Mouse (Mus musculus): Measurements from ENCODE around the gene Arhgef17.

Gene Arhgef17

DNA sequence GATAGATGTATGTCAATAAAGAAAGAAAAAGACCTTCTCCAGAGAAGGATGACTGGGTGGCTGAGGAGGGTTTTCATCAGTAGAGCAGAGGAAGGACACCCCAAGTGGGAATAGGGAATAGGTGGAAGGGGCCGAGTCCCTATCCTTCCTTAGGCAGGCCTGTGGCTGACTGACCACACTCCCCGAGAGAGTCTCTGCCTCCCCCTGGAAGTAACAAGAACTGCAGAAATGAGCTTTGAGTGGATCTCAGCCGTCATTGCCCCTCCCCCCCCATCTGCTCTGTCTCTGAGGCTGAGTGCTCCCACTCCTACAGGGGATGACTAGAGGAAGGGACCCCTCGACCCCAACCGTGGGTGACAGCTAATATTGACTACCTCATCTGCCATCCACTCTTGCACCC lies 9.3 kb upstream of the Arhgef17 start:
- DNase-seq (ENCODE audit: low spot score): no peak

DNA sequence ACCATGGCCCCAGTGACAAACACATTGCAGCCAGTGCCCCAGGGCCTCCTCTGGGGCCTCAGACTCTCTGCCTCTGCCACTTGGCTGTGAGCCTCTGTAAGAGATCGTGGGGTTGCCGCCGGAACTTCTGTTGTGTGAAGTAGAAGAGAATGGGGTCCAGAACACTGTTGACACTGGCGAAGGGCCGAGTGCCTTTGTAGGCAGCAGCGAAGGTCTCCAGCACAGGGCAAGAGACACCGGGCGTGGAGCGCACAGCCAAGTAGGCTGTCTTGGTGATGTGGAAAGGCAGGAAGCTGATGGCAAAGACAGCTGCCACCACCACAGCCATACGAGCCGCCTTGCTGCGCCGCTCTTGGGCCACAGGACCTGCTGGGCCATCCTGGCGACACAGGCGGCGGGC lies 6.2 kb upstream of the Arhgef17 start:
- no peak for DNase-seq (ENCODE audit: low spot score)

GRCm38 (mm10) chr7:100937481-100937880 lies 5.6 kb upstream of the Arhgef17 start:
- DNase-seq (ENCODE audit: low spot score): no peak

GRCm38 (mm10) chr7:100933520-100933919 lies 1.6 kb upstream of the Arhgef17 start:
- DNase-seq (ENCODE audit: low spot score): no peak

- DNase-seq (ENCODE audit: low spot score): peak; percentile 77
Observed at GRCm38 (mm10) chr7:100932481-100933007, 637 bp upstream of the Arhgef17 start.

DNA sequence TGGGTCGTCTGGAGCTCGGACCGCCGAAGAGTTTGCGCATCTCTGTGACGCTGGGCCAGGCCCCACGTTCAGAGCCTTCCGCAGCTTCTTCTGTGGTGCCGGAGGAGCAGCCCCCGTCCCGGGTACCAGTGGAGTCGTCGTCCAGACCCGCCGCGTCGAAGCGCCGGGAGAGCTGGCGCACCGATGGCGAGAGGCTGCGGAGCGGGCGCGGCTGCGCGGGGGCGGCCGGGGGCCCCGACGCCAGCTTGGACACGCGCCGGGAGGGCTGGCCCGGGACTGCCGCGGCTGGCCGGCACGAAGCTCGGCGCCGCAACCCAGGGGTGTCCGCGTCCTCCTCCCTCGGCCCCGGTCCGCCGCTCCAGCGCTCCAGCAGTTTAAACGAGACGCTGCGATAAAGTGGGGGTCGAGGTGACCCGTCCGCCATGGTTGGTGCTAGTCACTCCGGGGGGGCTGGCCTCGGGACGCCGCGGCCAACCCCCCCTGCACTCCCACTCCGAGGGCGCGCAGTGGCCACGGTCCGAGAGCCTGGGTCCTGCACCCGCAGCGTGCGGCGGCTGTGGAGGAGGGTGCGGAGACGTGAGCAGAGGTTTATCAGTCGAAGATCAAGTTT lies 486 bp downstream of the Arhgef17 start:
- DNase-seq (ENCODE audit: low spot score): no peak

- DNase-seq (ENCODE audit: low spot score): no peak
Observed at GRCm38 (mm10) chr7:100930619-100931315, 1.1 kb downstream of the Arhgef17 start.

DNA sequence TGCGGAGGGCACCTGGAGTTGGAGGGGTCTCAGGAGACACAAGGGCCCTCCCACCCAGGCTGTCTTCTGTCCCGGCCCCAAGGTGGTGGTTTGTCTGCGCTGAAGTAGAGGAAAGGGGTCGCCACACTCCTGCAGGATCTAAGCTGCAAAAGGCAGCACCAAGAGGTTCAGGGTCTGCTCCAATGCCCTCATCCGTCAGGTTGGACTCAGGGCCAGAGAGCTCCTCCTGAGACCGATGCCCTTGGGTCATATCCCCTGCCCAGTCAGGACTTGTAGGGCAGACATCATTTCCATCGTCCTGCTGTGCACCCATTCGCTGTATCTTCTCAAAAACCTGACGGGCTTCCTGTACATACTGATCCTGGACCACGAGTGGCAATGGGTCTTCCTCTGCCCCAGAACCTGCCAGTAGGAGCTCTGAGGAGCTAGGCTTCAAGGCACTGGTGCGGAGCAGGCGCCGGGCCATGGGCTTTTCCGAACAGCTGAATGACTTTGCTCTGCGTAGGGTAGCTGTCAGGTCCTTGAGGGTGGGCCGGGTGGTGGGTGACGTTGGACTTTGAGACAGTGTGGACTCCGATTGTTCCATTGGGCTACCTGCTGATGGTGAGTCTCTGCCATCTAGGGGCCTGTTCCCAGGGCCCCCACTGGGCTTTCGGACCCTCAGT lies 2.1 kb downstream of the Arhgef17 start:
- DNase-seq (ENCODE audit: low spot score): no peak

DNA sequence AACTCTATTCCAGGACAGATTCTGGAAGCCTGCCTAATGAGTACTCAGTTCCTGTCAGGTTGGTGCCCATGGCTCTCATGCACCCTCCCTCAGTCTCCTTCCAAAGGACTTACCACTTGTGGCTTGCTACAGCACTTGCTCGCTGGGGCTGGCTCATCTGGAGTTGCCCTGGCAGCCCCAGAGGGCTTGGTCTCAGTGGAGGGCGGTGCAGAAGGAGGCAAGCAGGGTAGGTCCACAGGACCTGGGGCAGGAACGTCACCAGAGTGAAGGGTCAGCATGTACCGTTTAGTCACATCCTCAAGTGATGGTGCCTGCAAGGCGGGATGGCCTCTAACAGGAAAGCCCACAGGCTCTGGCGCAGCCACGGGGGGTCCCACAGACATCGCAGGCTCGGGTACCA lies 3.5 kb downstream of the Arhgef17 start:
- DNase-seq (ENCODE audit: low spot score): no peak

DNA sequence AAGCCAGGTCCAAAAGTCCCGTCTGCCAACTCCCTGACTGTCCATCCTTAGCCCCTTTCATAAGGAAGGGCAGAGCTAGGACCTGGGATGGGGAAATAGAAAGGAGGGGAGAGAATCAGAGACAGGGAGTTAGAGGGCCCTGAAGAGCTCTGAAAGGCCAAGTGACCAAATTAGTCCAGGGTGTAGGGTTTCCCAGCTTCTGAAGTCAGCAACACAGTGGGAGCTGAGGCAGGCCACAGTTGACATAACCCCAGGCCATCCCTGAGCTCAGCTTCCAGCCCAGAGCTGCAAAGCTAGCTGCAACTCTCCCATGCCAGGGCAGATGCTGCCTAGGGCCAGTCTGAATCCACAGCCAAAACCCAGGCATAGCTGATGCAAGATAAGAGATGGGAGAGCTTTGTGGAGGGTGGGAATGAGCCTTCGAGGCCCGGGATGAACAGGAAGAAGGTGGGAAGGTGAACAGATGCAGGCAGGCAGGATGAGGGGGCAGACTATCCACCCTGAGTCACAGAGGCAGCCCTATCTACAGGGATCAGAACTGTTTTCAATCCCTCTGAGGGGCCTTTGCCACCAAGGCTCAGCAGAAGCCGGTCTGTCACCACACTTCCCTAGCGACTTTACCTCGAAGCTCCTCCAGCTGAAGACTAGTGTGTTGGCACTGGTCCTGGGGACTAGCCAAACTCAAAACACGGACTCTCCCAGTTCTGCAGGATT lies 4.5 kb downstream of the Arhgef17 start:
- DNase-seq (ENCODE audit: low spot score): no peak

DNA sequence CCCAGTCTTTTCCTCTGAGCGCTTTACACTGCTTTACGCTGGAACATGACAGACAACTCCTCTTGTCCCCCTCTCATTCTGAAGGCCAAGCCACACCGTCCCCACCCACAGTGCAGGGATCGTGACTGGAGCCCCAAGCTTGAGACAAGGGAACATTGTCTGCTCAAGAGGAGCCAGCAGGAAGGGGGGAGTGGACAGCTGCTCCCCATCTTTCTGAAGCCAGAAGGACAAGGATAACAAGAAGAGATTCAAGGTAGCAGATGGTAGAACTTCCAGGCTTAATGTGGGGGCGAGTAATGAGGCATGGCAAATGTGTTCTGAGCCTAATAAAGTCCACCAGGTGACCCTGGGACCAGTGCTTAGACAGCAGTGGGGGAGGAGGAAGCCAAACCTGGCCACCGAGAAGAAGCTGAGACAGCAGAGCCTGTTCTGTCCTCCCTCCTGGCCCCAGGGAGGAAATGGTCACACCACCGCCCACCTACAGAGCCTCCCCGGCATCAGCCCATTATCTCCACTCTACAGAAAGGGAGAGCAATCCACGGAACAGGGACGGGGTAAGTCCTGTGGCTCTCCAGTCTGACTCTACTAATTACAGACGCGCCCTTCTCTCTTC lies 5.5 kb downstream of the Arhgef17 start:
- no peak for DNase-seq (ENCODE audit: low spot score)

DNA sequence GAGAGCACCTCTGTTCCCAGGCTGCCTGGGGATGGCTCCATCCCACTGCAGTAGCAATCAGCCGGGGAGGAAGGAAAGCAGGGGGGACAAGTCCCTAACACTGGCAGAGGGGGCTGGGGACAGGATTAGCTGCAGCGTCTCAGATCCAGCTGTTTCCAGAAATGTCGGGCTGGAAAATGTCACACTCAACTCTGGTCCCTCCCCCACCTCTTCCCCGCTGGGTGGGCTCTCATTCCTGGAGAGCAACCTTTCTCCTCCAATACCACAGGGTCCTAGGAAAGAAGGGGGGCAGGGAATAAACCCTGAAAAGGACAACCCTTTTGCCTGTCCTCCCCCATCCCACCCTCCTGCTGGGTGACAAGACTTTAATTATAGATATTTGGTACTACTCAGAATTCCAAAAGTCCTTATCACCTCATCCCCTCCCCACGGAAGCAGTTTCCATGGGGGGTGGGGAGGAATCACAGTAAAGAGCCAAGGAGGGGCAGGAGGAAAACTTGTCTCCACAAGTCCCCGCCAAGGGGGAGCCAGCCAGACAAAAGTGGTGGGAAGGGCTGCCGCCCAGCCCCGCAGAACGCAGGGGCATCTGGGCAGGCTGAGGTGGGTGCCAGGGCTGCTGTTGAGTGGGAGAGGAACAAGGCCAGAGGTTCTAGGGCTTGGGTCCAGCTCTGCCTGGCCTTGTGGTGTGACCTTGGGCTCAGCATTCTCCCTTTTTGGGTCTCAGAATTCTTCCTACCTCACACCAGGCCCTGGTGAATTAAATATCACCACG lies 7.0 kb downstream of the Arhgef17 start:
- DNase-seq (ENCODE audit: low spot score): no peak

DNA sequence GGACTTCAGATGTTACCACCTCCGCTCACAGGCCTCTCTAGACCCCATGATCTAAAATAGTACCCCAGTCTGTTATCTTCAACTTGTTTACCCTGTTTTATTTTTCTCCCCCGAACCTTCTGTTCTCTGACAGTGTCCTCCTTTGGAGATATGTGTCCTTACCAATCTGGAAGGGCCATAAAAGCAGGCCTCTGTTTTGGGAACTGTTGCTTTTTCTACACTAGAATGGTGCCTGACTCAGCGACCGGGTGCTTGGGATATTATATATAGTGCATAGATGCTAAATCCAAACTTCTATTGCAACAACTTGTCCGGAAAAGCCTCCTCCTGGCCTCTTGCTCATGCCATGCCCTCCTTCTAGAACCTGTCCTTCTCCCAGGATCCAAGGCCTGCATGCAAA lies 7.7 kb downstream of the Arhgef17 start:
- no peak for DNase-seq (ENCODE audit: low spot score)

DNA sequence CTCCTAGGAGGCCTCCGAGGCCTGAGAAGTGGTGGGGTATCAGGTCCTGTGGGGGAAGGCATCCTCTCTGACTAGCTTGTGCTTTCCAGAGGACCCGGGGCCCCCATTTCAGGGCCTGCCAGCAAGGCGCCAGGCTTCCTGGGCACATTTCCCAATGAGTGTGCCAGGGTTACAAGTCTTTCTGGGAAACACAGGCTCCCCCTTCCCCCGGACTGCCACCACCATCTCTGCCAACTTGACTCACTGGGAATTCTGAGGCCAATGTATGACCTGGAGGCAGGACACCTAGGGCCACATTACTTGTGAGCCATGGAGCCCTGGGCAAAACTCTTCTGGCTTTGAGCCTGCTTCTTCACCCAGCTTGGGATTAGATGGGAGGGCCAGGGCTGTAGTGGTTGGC lies 9.0 kb downstream of the Arhgef17 start:
- no peak for DNase-seq (ENCODE audit: low spot score)

GRCm38 (mm10) chr7:100921289-100921688 lies 10.6 kb downstream of the Arhgef17 start:
- DNase-seq (ENCODE audit: low spot score): no peak

DNA sequence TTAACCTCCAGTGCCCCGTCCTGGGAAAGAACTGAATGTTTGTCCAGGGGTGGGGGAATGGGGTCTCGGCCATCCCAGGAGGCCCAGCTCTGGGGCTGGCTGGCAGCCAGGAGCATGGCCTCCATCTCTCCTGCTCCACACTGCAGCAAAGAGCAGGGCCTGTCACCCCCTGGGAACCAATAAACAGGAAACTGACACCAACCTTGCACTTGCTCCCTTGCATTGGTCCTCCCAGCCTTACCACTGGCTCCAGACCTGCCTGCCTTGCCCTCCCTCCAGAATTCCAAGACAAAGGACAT lies 12.1 kb downstream of the Arhgef17 start:
- no peak for DNase-seq (ENCODE audit: low spot score)

DNA sequence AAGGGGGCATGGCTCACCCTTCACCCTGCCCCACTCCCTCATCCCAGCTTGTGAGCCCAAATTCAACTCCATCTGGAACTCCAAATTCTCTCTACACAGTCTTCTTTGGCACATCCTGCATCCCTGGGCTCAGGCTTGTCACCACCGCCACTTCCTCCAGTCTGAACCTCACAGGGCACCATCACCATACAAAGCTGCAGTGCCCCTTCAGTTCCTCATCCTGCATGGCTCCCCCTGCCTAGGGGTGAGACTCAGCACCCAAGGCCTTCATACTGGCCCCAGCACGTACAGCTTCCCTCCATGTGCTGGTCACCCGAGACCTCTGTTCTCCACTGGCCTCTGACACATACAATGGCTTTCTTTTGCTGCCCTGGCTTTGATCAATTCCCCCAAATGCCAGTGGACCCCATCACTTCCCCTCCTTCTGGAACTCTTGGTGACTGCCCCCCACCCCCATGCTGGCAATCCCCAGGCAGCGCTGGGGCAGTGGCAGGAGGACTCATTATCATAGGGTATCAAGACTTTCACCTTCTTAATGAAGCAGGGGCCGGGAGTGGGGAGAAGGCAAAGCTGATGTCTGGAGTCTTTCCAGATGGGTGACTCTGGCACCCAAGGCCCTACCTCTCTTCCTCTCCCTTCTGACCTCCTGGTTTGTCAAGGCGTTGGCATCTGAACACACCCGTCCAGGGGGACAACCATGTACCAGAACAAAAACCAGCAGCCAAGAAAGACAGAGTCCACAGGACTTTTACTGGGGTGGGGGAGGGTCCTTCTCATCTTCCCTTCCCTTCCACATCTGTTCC lies 12.7 kb downstream of the Arhgef17 start:
- no peak for DNase-seq (ENCODE audit: low spot score)

GRCm38 (mm10) chr7:100918176-100918575 lies 13.7 kb downstream of the Arhgef17 start:
- no peak for DNase-seq (ENCODE audit: low spot score)

GRCm38 (mm10) chr7:100917751-100918150 lies 14.2 kb downstream of the Arhgef17 start:
- no peak for DNase-seq (ENCODE audit: low spot score)

GRCm38 (mm10) chr7:100916526-100916925 lies 15.4 kb downstream of the Arhgef17 start:
- DNase-seq (ENCODE audit: low spot score): no peak

GRCm38 (mm10) chr7:100915204-100915603 lies 16.7 kb downstream of the Arhgef17 start:
- DNase-seq (ENCODE audit: low spot score): no peak
